20 mouse cellular contexts compared by ENCODE assay signal in the genomic region with DNA sequence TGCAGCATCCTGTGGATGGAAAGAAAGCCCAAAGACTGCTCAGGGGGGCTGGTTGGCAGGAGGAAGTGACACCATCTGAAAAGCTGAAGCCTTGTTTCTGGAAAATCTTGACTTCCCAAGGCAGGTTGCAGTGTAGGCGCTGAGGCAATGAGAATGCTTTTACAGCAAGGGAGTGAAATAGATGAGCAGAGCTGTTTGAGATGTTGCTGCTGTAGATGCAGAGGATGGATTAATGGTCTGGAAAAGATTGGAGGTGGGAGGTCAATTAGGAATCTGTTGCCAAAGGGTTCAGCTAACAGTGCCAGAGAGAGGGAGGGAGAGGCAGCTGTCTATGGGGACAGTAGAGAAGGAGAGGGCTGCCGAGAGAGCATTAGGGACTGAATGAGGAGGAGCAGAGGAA. TPM values are rescaled to one million over a fixed set of nuclear protein-coding genes. Genes with fewer than 3 reads are reported as not detected.
A peak's percentile ranks its signal among the peaks of the same experiment; 100 is the strongest.
DNase-seq lines count a peak whose midpoint lies in the region; ATAC-seq and TF ChIP-seq lines count a peak whose summit lies in the region.
"Had no signal": no experiment of that assay in that cellular context is flagged by ENCODE, and none has a peak within 500 bp of the region (broad histone marks: within the 10 kb centered on the region; RNA-seq: fewer than 3 reads in every experiment).

No protein-coding gene starts in this region.

- H3K9ac ChIP-seq in hindbrain, embryonic 11.5 days (ENCODE audit: low read depth, low read length) = no peak overlapping the region
- no peak overlapping the region for H3K9ac ChIP-seq in midbrain, postnatal 0 days (replicated peaks; ENCODE audit: low read length, poor library complexity, severe bottlenecking)
- H3K9ac ChIP-seq in hindbrain, embryonic 14.5 days = no peak overlapping the region
- H3K9ac ChIP-seq in neural tube, embryonic 15.5 days (replicated peaks) = no peak overlapping the region
- H3K9ac ChIP-seq: forebrain, embryonic 12.5 days; heart, embryonic 13.5 days; limb, embryonic 12.5 days; liver, embryonic 15.5 days had no signal

- peak; percentile 21; the same call in 1 of the 2 replicates for ATAC-seq in hindbrain, embryonic 11.5 days (ENCODE audit: low FRiP score)
- no peak for ATAC-seq in midbrain, postnatal 0 days (ENCODE audit: low FRiP score)
- ATAC-seq in hindbrain, embryonic 14.5 days (ENCODE audit: low FRiP score) = peak; percentile 43; the same call in 1 of the 2 replicates
- peak; percentile 76 for ATAC-seq in neural tube, embryonic 15.5 days (ENCODE audit: low FRiP score)
- ATAC-seq: intestine, postnatal 0 days; lung, postnatal 0 days had no signal

- no peaks in the 10 kb centered on the region for H3K9me3 ChIP-seq in hindbrain, embryonic 11.5 days (ENCODE audit: control insufficient read depth, low read length)
- no peaks in the 10 kb centered on the region for H3K9me3 ChIP-seq in hindbrain, embryonic 10.5 days
- H3K9me3 ChIP-seq in midbrain, postnatal 0 days (ENCODE audit: low read length) = no peaks in the 10 kb centered on the region
- H3K9me3 ChIP-seq in midbrain, embryonic 10.5 days (replicated peaks) = no peaks in the 10 kb centered on the region
- no peaks in the 10 kb centered on the region for H3K9me3 ChIP-seq in hindbrain, embryonic 14.5 days (ENCODE audit: control insufficient read depth, low read length)
- H3K9me3 ChIP-seq in neural tube, embryonic 15.5 days (replicated peaks) = no peaks in the 10 kb centered on the region
- H3K9me3 ChIP-seq: forebrain, embryonic 12.5 days; heart, embryonic 13.5 days; limb, embryonic 12.5 days; liver, embryonic 15.5 days had no signal

- H3K4me2 ChIP-seq in hindbrain, embryonic 11.5 days (replicated peaks; ENCODE audit: low read depth, low read length) = no peak overlapping the region
- H3K4me2 ChIP-seq in midbrain, postnatal 0 days (ENCODE audit: low read depth, low read length, poor library complexity, severe bottlenecking) = no peak overlapping the region
- no peak overlapping the region for H3K4me2 ChIP-seq in hindbrain, embryonic 14.5 days (replicated peaks)
- H3K4me2 ChIP-seq in neural tube, embryonic 15.5 days = no peak overlapping the region
- H3K4me2 ChIP-seq: forebrain, embryonic 12.5 days; heart, embryonic 13.5 days; limb, embryonic 12.5 days; liver, embryonic 15.5 days had no signal

- H3K27ac ChIP-seq in hindbrain, embryonic 11.5 days (ENCODE audit: low read depth, low read length) = no peak overlapping the region
- H3K27ac ChIP-seq in hindbrain, embryonic 10.5 days = no peak overlapping the region
- H3K27ac ChIP-seq in midbrain, postnatal 0 days (ENCODE audit: low read depth, low read length) = no peak overlapping the region
- no peak overlapping the region for H3K27ac ChIP-seq in midbrain, embryonic 10.5 days (replicated peaks)
- H3K27ac ChIP-seq in hindbrain, embryonic 14.5 days = no peak overlapping the region
- 0 out of 2 replicates have a peak overlapping the region, but pooled peaks have one; percentile 4 for H3K27ac ChIP-seq in neural tube, embryonic 15.5 days (replicated peaks)
- H3K27ac ChIP-seq: forebrain, embryonic 12.5 days; heart, embryonic 13.5 days; limb, embryonic 12.5 days; liver, embryonic 15.5 days had no signal

- DNase-seq in hindbrain, embryonic 11.5 days (ENCODE audit: low spot score) = no peak
- no peak for DNase-seq in hindbrain, embryonic 10.5 days (ENCODE audit: low spot score)
- peak; percentile 39 for DNase-seq in midbrain, postnatal 0 days (ENCODE audit: low spot score)
- DNase-seq in midbrain, embryonic 10.5 days (ENCODE audit: low spot score) = no peak
- no peak for DNase-seq in hindbrain, embryonic 14.5 days (ENCODE audit: low spot score)
- DNase-seq in gastrocnemius, postnatal 10 days = no peak
- DNase-seq in gastrocnemius, postnatal 25 days = no peak
- DNase-seq: adrenal gland, postnatal 25 days; B cell, adult 2 months; cerebellum, adult 9-10 months; heart, postnatal 36 days; right cerebral cortex, postnatal 25 days; thymus, postnatal 14 days had no signal

- H3K36me3 ChIP-seq in hindbrain, embryonic 11.5 days (ENCODE audit: control insufficient read depth, insufficient read depth, low read length) = no peaks in the 10 kb centered on the region
- no peaks in the 10 kb centered on the region for H3K36me3 ChIP-seq in hindbrain, embryonic 10.5 days
- no peaks in the 10 kb centered on the region for H3K36me3 ChIP-seq in midbrain, postnatal 0 days (ENCODE audit: insufficient read depth, low read length)
- H3K36me3 ChIP-seq in midbrain, embryonic 10.5 days = no peaks in the 10 kb centered on the region
- no peaks in the 10 kb centered on the region for H3K36me3 ChIP-seq in hindbrain, embryonic 14.5 days (replicated peaks; ENCODE audit: control insufficient read depth, insufficient read depth)
- no peaks in the 10 kb centered on the region for H3K36me3 ChIP-seq in neural tube, embryonic 15.5 days
- H3K36me3 ChIP-seq: forebrain, embryonic 12.5 days; heart, embryonic 13.5 days; limb, embryonic 12.5 days; liver, embryonic 15.5 days had no signal

- no peaks in the 10 kb centered on the region for H3K4me1 ChIP-seq in hindbrain, embryonic 11.5 days (replicated peaks; ENCODE audit: control insufficient read depth, insufficient read depth, low read length)
- peaks cover 12% of the 10 kb centered on the region; the same call in 1 of the 2 replicates for H3K4me1 ChIP-seq in hindbrain, embryonic 10.5 days (replicated peaks)
- H3K4me1 ChIP-seq in midbrain, postnatal 0 days (ENCODE audit: insufficient read depth, low read length) = 0 out of 2 replicates have a peak, but pooled peaks cover 3% of the 10 kb centered on the region
- no peaks in the 10 kb centered on the region for H3K4me1 ChIP-seq in midbrain, embryonic 10.5 days
- peaks cover under 1% of the 10 kb centered on the region; the same call in 1 of the 2 replicates for H3K4me1 ChIP-seq in hindbrain, embryonic 14.5 days (replicated peaks; ENCODE audit: control insufficient read depth, insufficient read depth, low read length)
- H3K4me1 ChIP-seq in neural tube, embryonic 15.5 days = peaks cover 10% of the 10 kb centered on the region
- H3K4me1 ChIP-seq: forebrain, embryonic 12.5 days; liver, embryonic 15.5 days had no signal

- H3K4me3 ChIP-seq in hindbrain, embryonic 11.5 days (ENCODE audit: low read depth, low read length) = no peak overlapping the region
- H3K4me3 ChIP-seq in hindbrain, embryonic 10.5 days = no peak overlapping the region
- H3K4me3 ChIP-seq in midbrain, postnatal 0 days (ENCODE audit: low read depth, low read length) = no peak overlapping the region
- H3K4me3 ChIP-seq in midbrain, embryonic 10.5 days = no peak overlapping the region
- H3K4me3 ChIP-seq in hindbrain, embryonic 14.5 days (replicated peaks; ENCODE audit: low read length) = no peak overlapping the region
- no peak overlapping the region for H3K4me3 ChIP-seq in neural tube, embryonic 15.5 days (replicated peaks)
- H3K4me3 ChIP-seq: forebrain, embryonic 12.5 days; heart, embryonic 13.5 days; limb, embryonic 12.5 days; liver, embryonic 15.5 days had no signal

- WGBS in hindbrain, embryonic 11.5 days = 61% methylated on average over 2 of the region's 2 CpGs
- WGBS in hindbrain, embryonic 10.5 days = 57% methylated on average over 2 of the region's 2 CpGs
- WGBS in midbrain, postnatal 0 days = 71% methylated on average over 2 of the region's 2 CpGs
- 65% methylated on average over 2 of the region's 2 CpGs for WGBS in midbrain, embryonic 10.5 days
- WGBS in hindbrain, embryonic 14.5 days = 51% methylated on average over 2 of the region's 2 CpGs
- 25% methylated on average over 2 of the region's 2 CpGs for WGBS in neural tube, embryonic 15.5 days

- no peak for TF ChIP-seq CTCF in midbrain, postnatal 0 days (IDR thresholded peaks at IDR 0.05)

- no peaks in the 10 kb centered on the region for H3K27me3 ChIP-seq in hindbrain, embryonic 11.5 days (ENCODE audit: control insufficient read depth, insufficient read depth, low read length)
- no peaks in the 10 kb centered on the region for H3K27me3 ChIP-seq in hindbrain, embryonic 10.5 days (ENCODE audit: insufficient read depth, poor library complexity, severe bottlenecking)
- H3K27me3 ChIP-seq in midbrain, postnatal 0 days (ENCODE audit: insufficient read depth, low read length) = no peaks in the 10 kb centered on the region
- no peaks in the 10 kb centered on the region for H3K27me3 ChIP-seq in midbrain, embryonic 10.5 days (ENCODE audit: low read depth, poor library complexity, severe bottlenecking)
- H3K27me3 ChIP-seq in hindbrain, embryonic 14.5 days (ENCODE audit: control insufficient read depth, insufficient read depth, low read length) = no peaks in the 10 kb centered on the region
- H3K27me3 ChIP-seq in neural tube, embryonic 15.5 days (replicated peaks) = no peaks in the 10 kb centered on the region
- H3K27me3 ChIP-seq: forebrain, embryonic 12.5 days; limb, embryonic 12.5 days; liver, embryonic 15.5 days had no signal

RNA-seq across cellular contexts. Expression of a gene that starts 37.1 kb away (rescaled TPM):
- 0.29 and 0.54 TPM in 2 replicates for polyA plus RNA-seq in hindbrain, embryonic 11.5 days (2014; fragmentation: Nextera tagmentation; extraction: Ambion mirVana)
- polyA plus RNA-seq in hindbrain, embryonic 10.5 days (2016; fragmentation: Nextera tagmentation; extraction: Ambion mirVana) = 0.27 and 0.69 TPM in 2 replicates
- total RNA-seq in midbrain, postnatal 0 days (2014; rRNA removed) = 2.5 and 4.7 TPM in 2 replicates
- 3.3 and 3.8 TPM in 2 replicates for polyA plus RNA-seq in midbrain, postnatal 0 days (2015; fragmentation: Nextera tagmentation; extraction: Ambion mirVana)
- 0.58 and 0.76 TPM in 2 replicates for polyA plus RNA-seq in midbrain, embryonic 10.5 days (2016; fragmentation: Nextera tagmentation; extraction: Ambion mirVana)
- polyA plus RNA-seq in hindbrain, embryonic 14.5 days (2014; fragmentation: Nextera tagmentation; extraction: Ambion mirVana) = 2.0 and 2.1 TPM in 2 replicates
- polyA plus RNA-seq in neural tube, embryonic 15.5 days (2015; fragmentation: Nextera tagmentation; extraction: Ambion mirVana) = 1.9 and 2.6 TPM in 2 replicates
- under 1 TPM; 0.05 to 0.11 TPM for total RNA-seq in gastrocnemius, postnatal 10 days (2021)
- total RNA-seq in gastrocnemius, postnatal 25 days (2021) = not detected
- polyA plus RNA-seq: liver, embryonic 15.5 days had no signal
